Mouse (Mus musculus) forebrain, postnatal 0 days (tissue): ENCODE results near the gene Zc3h7b. TPM values are rescaled to one million over a fixed set of nuclear protein-coding genes. Genes with fewer than 3 reads are reported as not detected.
A peak's percentile ranks its signal among the peaks of the same experiment; 100 is the strongest.
"Not testable (repeated sequence)": the region's sequence is repeated elsewhere in the genome, so short reads cannot be mapped to it uniquely, and the experiment has no call there.

ENCODE experiments used
- ATAC-seq: fragments of 200-750 bp; cut with Nextera tagmentation; 2 replicates; pipeline ENCODE4 v1.8.0; 2017; ENCODE audit warnings: mild to moderate bottlenecking, moderate library complexity
- DNase-seq: peaks from one replicate; pipeline ENCODE4 v3.0.0-alpha.2; 2015
- H3K27ac ChIP-seq: fragments of 300-500 bp; sonication (generic); 2 replicates; pipeline ENCODE4 v1.5.1; 2014; ENCODE audit warnings: low read depth, mild to moderate bottlenecking, antibody characterized with exemption, low read length, moderate library complexity, mixed read lengths
- H3K27me3 ChIP-seq: fragments of 300-500 bp; sonication (generic); 2 replicates; pipeline ENCODE4 v1.6.1; 2014; ENCODE audit warnings: mild to moderate bottlenecking, low read length, mixed read lengths; ENCODE audit not compliant: insufficient read depth
- H3K36me3 ChIP-seq: fragments of 300-500 bp; sonication (generic); 2 replicates; pipeline ENCODE4 v1.6.1; 2014; ENCODE audit warnings: mild to moderate bottlenecking, moderate library complexity; ENCODE audit not compliant: insufficient read depth
- H3K4me1 ChIP-seq: fragments of 300-500 bp; sonication (generic); 2 replicates; pipeline ENCODE4 v1.6.1; 2014; ENCODE audit warnings: antibody characterized with exemption; ENCODE audit not compliant: insufficient read depth
- H3K4me2 ChIP-seq: fragments of 300-500 bp; sonication (generic); 2 replicates; pipeline ENCODE4 v1.6.1; 2014; ENCODE audit warnings: low read depth, mild to moderate bottlenecking, moderate library complexity
- H3K4me3 ChIP-seq: fragments of 300-500 bp; sonication (generic); 2 replicates; pipeline ENCODE4 v1.5.1; 2014; ENCODE audit warnings: low read depth, low read length, mixed read lengths
- H3K9ac ChIP-seq: fragments of 300-500 bp; sonication (generic); 2 replicates; pipeline ENCODE4 v1.6.1; 2014; ENCODE audit warnings: mild to moderate bottlenecking
- H3K9me3 ChIP-seq: fragments of 300-500 bp; sonication (generic); 2 replicates; pipeline ENCODE4 v1.6.1; 2016; ENCODE audit warnings: low read length
- CTCF ChIP-seq: sonication (generic); IDR thresholded peaks from 2 replicates; pipeline ENCODE4 v1.5.1; 2016; ENCODE audit warnings: antibody characterized with exemption, control low read depth, low read depth
- WGBS: fragments of 180-500 bp; shearing (Covaris S2); extraction: QIAGEN DNeasy Blood & Tissue Kit; methylation state at CpG from one replicate; pipeline ENCODE4 v1.1.7; 2014; 5-methylcytosine and 5-hydroxymethylcytosine counted together
- polyA plus RNA-seq: library from polyadenylated mRNA; unstranded; fragments of >200 nt; fragmentation: Nextera tagmentation; extraction: Ambion mirVana; gene quantifications from 2 replicates; pipeline ENCODE4 v1.2.1, GENCODE M21; 2015
- total RNA-seq: library from RNA; depleted of rRNA; stranded (reverse); fragments of >200 nt; gene quantifications from 2 replicates; pipeline ENCODE4 v1.2.3, GENCODE M21; 2014; rRNA removed

Zc3h7b gene
- total RNA-seq (121 and 131 TPM in 2 replicates), polyA plus RNA-seq (38.6 and 41.3 TPM in 2 replicates)

GRCm38 (mm10) chr15:81744992-81745600 lies at the start of gene Zc3h7b, which contains the start of gene Rangap1:
Zc3h7b (plus strand) TSS chr15:81745057.
Rangap1 (minus strand) TSS chr15:81745530.
- under 1% methylated on average over 64 of the region's 65 CpGs for WGBS
- Histone ChIP-seq H3K27ac (peak within 1 kb of the TSS; percentile 92), H3K4me3 (peak within 1 kb of the TSS; percentile 92), H3K9me3 (no peaks in the 10 kb centered on the region), H3K9ac (peak within 1 kb of the TSS; percentile 89), H3K4me2 (peak within 1 kb of the TSS; percentile 64), H3K36me3 (no peaks in the 10 kb centered on the region), H3K27me3 (no peaks in the 10 kb centered on the region), H3K4me1 (peaks cover 6% of the 10 kb centered on the region; the same call in 1 of the 2 replicates)
- DNase-seq = peak; percentile 81
- peak; percentile 91 for ATAC-seq
- peak; percentile 44; the same call in 1 of the 2 replicates for TF ChIP-seq CTCF

- Histone ChIP-seq H3K9me3 (no peaks in the 10 kb centered on the region), H3K27me3 (no peaks in the 10 kb centered on the region), H3K9ac (no peak within 1 kb of the TSS), H3K36me3 (no peaks in the 10 kb centered on the region), H3K4me3 (no peak within 1 kb of the TSS), H3K4me2 (no peak within 1 kb of the TSS), H3K4me1 (0 out of 2 replicates have a peak, but pooled peaks cover 11% of the 10 kb centered on the region), H3K27ac (no peak within 1 kb of the TSS)
- peak; percentile 38 for DNase-seq
- no peak for TF ChIP-seq CTCF
- ATAC-seq = peak; percentile 62
- WGBS = 41% methylated on average over 7 of the region's 7 CpGs
These were observed 47.7 kb upstream of the Zc3h7b start, which contains the start of gene Chadl for GRCm38 (mm10) chr15:81697175-81697574. Chadl (minus strand) TSS chr15:81697287.

- Histone ChIP-seq H3K4me1 (0 out of 2 replicates have a peak, but pooled peaks cover 7% of the 10 kb centered on the region), H3K36me3 (no peaks in the 10 kb centered on the region), H3K4me2 (no peak overlapping the region), H3K4me3 (no peak overlapping the region), H3K9me3 (no peaks in the 10 kb centered on the region), H3K27ac (no peak overlapping the region), H3K9ac (no peak overlapping the region), H3K27me3 (no peaks in the 10 kb centered on the region)
- 52% methylated on average over 3 of the region's 3 CpGs for WGBS
- TF ChIP-seq CTCF = peak; percentile 61
- ATAC-seq (no peak), DNase-seq (peak; percentile 56)
These were observed 47.0 kb upstream of the Zc3h7b start for GRCm38 (mm10) chr15:81697847-81698246.

- Histone ChIP-seq H3K36me3 (peaks cover 4% of the 10 kb centered on the region; the same call in 1 of the 2 replicates), H3K27ac (no peak overlapping the region), H3K4me1 (0 out of 2 replicates have a peak, but pooled peaks cover 3% of the 10 kb centered on the region), H3K4me2 (no peak overlapping the region), H3K9me3 (no peaks in the 10 kb centered on the region), H3K4me3 (no peak overlapping the region), H3K9ac (no peak overlapping the region), H3K27me3 (no peaks in the 10 kb centered on the region)
- TF ChIP-seq CTCF = no peak
- ATAC-seq (no peak), DNase-seq (no peak)
- 80% methylated on average over 2 of the region's 2 CpGs for WGBS
These were observed 46.3 kb upstream of the Zc3h7b start for GRCm38 (mm10) chr15:81698532-81698931.

GRCm38 (mm10) chr15:81700161-81700560 lies 44.7 kb upstream of the Zc3h7b start:
- Histone ChIP-seq H3K9ac (no peak overlapping the region), H3K4me1 (no peaks in the 10 kb centered on the region), H3K27me3 (no peaks in the 10 kb centered on the region), H3K36me3 (peaks cover 20% of the 10 kb centered on the region), H3K27ac (no peak overlapping the region), H3K4me3 (no peak overlapping the region), H3K9me3 (no peaks in the 10 kb centered on the region), H3K4me2 (no peak overlapping the region)
- WGBS = 76% methylated on average over 2 of the region's 2 CpGs
- TF ChIP-seq CTCF = no peak
- DNase-seq (no peak), ATAC-seq (no peak)

GRCm38 (mm10) chr15:81700601-81701000 lies 44.3 kb upstream of the Zc3h7b start:
- TF ChIP-seq CTCF = no peak
- WGBS = 88% methylated on average over 8 of the region's 8 CpGs
- no peaks in the 10 kb centered on the region for H3K4me1 ChIP-seq

GRCm38 (mm10) chr15:81701350-81701749 lies 43.5 kb upstream of the Zc3h7b start:
- not testable (repeated sequence) for H3K27ac ChIP-seq, H3K4me2 ChIP-seq, H3K4me3 ChIP-seq, H3K4me1 ChIP-seq, H3K9ac ChIP-seq, H3K9me3 ChIP-seq, DNase-seq, H3K27me3 ChIP-seq, ATAC-seq
- TF ChIP-seq CTCF = peak; percentile 21
- WGBS = 80% methylated on average over 4 of the region's 4 CpGs
- H3K36me3 ChIP-seq = peaks cover 32% of the 10 kb centered on the region

More at GRCm38 (mm10) chr15:81700601-81701000, 44.3 kb upstream of the Zc3h7b start:
- no peak overlapping the region for H3K4me3 ChIP-seq
- ATAC-seq (no peak), DNase-seq (no peak)
- H3K4me2 ChIP-seq = no peak overlapping the region
- H3K9ac ChIP-seq = no peak overlapping the region
- no peak overlapping the region for H3K27ac ChIP-seq
- no peaks in the 10 kb centered on the region for H3K27me3 ChIP-seq
- peaks cover 25% of the 10 kb centered on the region for H3K36me3 ChIP-seq
- H3K9me3 ChIP-seq = no peaks in the 10 kb centered on the region
